Mouse (Mus musculus) adrenal gland, adult 8-10 months (tissue): ENCODE data around the gene Olfr631. TPM values are rescaled to one million over a fixed set of nuclear protein-coding genes. Genes with fewer than 3 reads are reported as not detected.
"Not testable (repeated sequence)": the region's sequence is repeated elsewhere in the genome, so short reads cannot be mapped to it uniquely, and the experiment has no call there.

Experiments used
- DNase-seq: peaks from one replicate; pipeline ENCODE4 v3.0.0; 2022
- total RNA-seq, 4 experiments: library from RNA; stranded (reverse); gene quantifications; 2 replicates each; pipeline ENCODE4 v1.2.4; 2022

Olfr631 gene
- total RNA-seq = not detected

DNA sequence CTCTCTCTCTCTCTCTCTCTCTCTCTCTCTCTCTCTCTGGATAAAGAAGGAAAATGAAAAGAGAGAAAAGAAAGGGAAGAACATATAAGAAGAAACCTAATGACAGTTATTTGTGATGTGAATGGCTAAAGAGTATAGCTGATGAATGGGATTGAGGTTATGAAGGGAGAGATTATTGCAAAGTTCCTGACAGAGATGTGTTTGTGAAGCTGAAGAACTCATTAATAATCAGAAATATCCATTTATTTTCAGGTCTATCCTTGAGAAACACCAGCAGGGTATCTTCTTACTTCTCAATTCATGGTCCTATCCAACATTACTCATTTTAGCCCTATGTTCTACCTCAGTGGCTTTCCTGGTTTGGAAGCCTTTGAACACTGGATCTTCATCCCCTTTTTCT, at the start of gene Olfr631:
Olfr631 (plus strand) TSS at position 301 of the 400 bp plus-strand sequence.
- DNase-seq = no peak

DNA sequence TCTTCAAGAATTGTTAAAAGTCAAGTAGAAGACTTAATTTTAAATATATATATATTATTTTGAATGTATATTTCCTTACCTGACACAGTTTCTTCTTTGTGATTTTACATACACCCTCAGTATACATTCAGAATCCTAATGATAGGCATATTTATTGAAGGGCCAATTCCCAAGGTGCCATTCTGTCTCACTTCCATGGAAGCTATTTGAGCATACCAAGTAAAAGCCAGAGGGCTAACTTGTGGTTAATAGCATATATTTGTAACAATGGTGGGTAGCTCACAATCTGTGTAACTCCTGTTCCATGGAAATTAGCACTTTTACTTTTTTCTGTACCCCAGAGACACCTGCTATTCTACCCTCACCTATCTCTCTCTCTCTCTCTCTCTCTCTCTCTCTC, 42.5 kb upstream of the Olfr631 start, which contains the start of gene Olfr66:
Olfr66 (minus strand) TSS at position 101 of the 400 bp plus-strand sequence.
- DNase-seq = no peak

GRCm38 (mm10) chr7:103894385-103894784, 34.2 kb upstream of the Olfr631 start, which contains the start of gene Olfr64:
Gene Olfr64, minus strand, starts transcription at chr7:103894485.
- no peak for DNase-seq

GRCm38 (mm10) chr7:103903187-103903586, 25.4 kb upstream of the Olfr631 start, which contains the start of gene Olfr65:
Gene Olfr65, plus strand, starts transcription at chr7:103903487.
- DNase-seq = no peak

DNA sequence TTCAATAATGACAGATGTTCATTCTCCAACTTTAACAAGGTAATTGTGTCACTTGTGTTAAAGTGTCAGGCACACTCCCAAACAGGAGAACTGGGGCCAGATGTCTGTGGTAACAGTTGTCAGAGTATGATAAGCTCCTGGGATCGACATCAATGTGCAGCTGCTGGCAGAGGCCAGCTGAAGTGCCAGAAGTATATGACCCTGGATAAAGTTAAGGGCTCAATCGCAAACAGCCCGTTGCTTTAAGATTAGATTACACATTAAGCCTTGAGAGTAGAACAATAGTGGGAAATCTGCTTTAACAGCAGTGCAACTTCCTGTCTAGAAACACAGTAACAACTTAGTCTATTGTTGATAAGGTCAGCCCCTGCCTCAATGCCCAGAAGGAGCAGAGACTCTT, 18.6 kb upstream of the Olfr631 start:
- no peak for DNase-seq

- no peak for DNase-seq
Observed at GRCm38 (mm10) chr7:103912969-103913511, 15.6 kb upstream of the Olfr631 start.

GRCm38 (mm10) chr7:103915338-103915737, 13.3 kb upstream of the Olfr631 start:
- DNase-seq = no peak

- no peak for DNase-seq
Observed at GRCm38 (mm10) chr7:103934264-103934663, 5.6 kb downstream of the Olfr631 start, which contains the start of gene Olfr632. Gene Olfr632, plus strand, starts transcription at chr7:103934347.

GRCm38 (mm10) chr7:103942730-103943129, 14.1 kb downstream of the Olfr631 start:
- DNase-seq = no peak

GRCm38 (mm10) chr7:103944137-103944536, 15.5 kb downstream of the Olfr631 start, which contains the start of gene Olfr633:
Gene Olfr633, plus strand, starts transcription at chr7:103944437.
- no peak for DNase-seq

GRCm38 (mm10) chr7:103966873-103967272, 38.2 kb downstream of the Olfr631 start:
- not testable (repeated sequence) for DNase-seq

DNA sequence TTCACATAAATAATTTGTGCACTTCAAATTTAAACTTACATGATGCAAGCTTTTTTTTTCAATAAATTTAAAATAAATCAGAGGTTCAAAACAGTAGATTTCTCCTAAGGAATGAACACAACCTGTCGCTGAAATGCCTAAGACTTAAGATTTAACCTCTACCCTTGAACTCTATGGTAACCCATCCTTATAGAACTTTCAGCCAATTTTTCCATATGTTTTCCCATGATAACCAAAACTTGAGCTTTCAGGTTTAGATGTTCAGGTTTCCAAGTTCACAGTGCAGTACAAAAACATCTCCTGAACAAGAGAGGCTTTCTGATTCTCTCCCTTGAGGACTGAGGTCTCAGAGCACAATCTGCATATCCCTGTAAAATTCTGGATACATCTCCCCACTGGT, 42.2 kb downstream of the Olfr631 start, which contains the start of gene Olfr635:
Olfr635 (plus strand) TSS at position 301 of the 400 bp plus-strand sequence.
- no peak for DNase-seq

GRCm38 (mm10) chr7:103971782-103972181, 43.2 kb downstream of the Olfr631 start:
- DNase-seq = no peak

Other genes starting within 250 kb of the Olfr631 start
- not detected for gene Olfr625-ps1, start 246.1 kb upstream of the Olfr631 start, total RNA-seq
- not detected for gene Olfr243, start 214.2 kb upstream of the Olfr631 start, total RNA-seq
- gene Olfr628, start 198.5 kb upstream of the Olfr631 start, total RNA-seq = not detected
- not detected for gene Olfr629, start 183.9 kb upstream of the Olfr631 start, total RNA-seq
- gene Olfr630, start 171.5 kb upstream of the Olfr631 start, total RNA-seq = not detected
- not detected for gene Olfr69, start 157.2 kb upstream of the Olfr631 start, total RNA-seq
- gene Olfr68, start 149.1 kb upstream of the Olfr631 start, total RNA-seq = not detected
- not detected for gene Olfr67, start 137.0 kb upstream of the Olfr631 start, total RNA-seq
- 100 to 1,000 TPM in 1 of 4 experiments, 10 to 100 TPM in 3; 78.2 to 176 (median 90.4) TPM for gene Hbb-bt, start 114.8 kb upstream of the Olfr631 start, total RNA-seq
- 1,000 to 10,000 TPM in 1 of 4 experiments, 100 to 1,000 TPM in 3; 738 to 2,114 (median 834) TPM for gene Hbb-bs, start 100.7 kb upstream of the Olfr631 start, total RNA-seq
- gene Hbb-bh2, start 88.3 kb upstream of the Olfr631 start, total RNA-seq = not detected
- not detected for gene Hbb-bh1, start 85.7 kb upstream of the Olfr631 start, total RNA-seq
- gene Hbb-y, start 75.6 kb upstream of the Olfr631 start, total RNA-seq = not detected
- not detected for gene Olfr66, start 42.6 kb upstream of the Olfr631 start, total RNA-seq
- not detected for gene Olfr64, start 34.3 kb upstream of the Olfr631 start, total RNA-seq
- gene Olfr65, start 25.3 kb upstream of the Olfr631 start, total RNA-seq = not detected
- gene Olfr632, start 5.5 kb downstream of the Olfr631 start, total RNA-seq = not detected
- gene Olfr633, start 15.6 kb downstream of the Olfr631 start, total RNA-seq = not detected
- gene Olfr635, start 42.3 kb downstream of the Olfr631 start, total RNA-seq = under 1 TPM in 3 of 4 experiments, not detected in 1; 0.03 to 0.06 (median 0.06) TPM
- not detected for gene Olfr638, start 69.9 kb downstream of the Olfr631 start, total RNA-seq
- under 1 TPM in 2 of 4 experiments, not detected in 2; 0.05 to 0.09 TPM for gene Olfr639, start 88.5 kb downstream of the Olfr631 start, total RNA-seq
- not detected for gene Olfr640, start 96.7 kb downstream of the Olfr631 start, total RNA-seq
- not detected for gene Olfr641, start 106.6 kb downstream of the Olfr631 start, total RNA-seq
- gene Olfr642, start 123.8 kb downstream of the Olfr631 start, total RNA-seq = not detected
- not detected for gene 4930516K23Rik, start 132.6 kb downstream of the Olfr631 start, total RNA-seq
- gene Olfr644, start 143.0 kb downstream of the Olfr631 start, total RNA-seq = not detected
- gene Olfr645, start 156.6 kb downstream of the Olfr631 start, total RNA-seq = not detected
- not detected for gene Olfr646, start 176.0 kb downstream of the Olfr631 start, total RNA-seq
- gene Ubqln5, start 201.0 kb downstream of the Olfr631 start, total RNA-seq = not detected
- gene Olfr643, start 208.6 kb downstream of the Olfr631 start, total RNA-seq = not detected
- gene Ubqln3, start 214.5 kb downstream of the Olfr631 start, total RNA-seq = not detected
- gene Ubqlnl, start 221.7 kb downstream of the Olfr631 start, total RNA-seq = not detected
- not detected for gene Olfm5, start 236.0 kb downstream of the Olfr631 start, total RNA-seq